Mouse (Mus musculus): ENCODE results near the gene Tmem109. TPM values are rescaled to one million over a fixed set of nuclear protein-coding genes. Genes with fewer than 3 reads are reported as not detected.

Gene Tmem109
- polyA plus RNA-seq, 1 experiment from 2014 or later, result 53.0 TPM

DNA sequence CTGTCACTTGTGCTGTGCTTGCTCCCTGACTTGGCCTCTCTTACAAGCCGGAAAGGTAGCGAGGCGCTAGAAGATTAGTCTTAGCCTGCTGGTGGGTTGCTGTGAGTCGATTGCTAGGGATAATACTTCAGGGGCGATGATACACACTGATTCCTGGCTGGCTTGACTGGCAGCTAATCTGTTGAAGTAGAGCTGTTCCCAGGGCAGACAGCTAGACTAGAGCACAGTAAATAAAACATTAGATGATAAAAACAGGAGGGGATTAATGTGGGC is 23.9 kb upstream of the Tmem109 start:
- H3K27ac ChIP-seq (replicated peaks), result no peak overlapping the region

DNA sequence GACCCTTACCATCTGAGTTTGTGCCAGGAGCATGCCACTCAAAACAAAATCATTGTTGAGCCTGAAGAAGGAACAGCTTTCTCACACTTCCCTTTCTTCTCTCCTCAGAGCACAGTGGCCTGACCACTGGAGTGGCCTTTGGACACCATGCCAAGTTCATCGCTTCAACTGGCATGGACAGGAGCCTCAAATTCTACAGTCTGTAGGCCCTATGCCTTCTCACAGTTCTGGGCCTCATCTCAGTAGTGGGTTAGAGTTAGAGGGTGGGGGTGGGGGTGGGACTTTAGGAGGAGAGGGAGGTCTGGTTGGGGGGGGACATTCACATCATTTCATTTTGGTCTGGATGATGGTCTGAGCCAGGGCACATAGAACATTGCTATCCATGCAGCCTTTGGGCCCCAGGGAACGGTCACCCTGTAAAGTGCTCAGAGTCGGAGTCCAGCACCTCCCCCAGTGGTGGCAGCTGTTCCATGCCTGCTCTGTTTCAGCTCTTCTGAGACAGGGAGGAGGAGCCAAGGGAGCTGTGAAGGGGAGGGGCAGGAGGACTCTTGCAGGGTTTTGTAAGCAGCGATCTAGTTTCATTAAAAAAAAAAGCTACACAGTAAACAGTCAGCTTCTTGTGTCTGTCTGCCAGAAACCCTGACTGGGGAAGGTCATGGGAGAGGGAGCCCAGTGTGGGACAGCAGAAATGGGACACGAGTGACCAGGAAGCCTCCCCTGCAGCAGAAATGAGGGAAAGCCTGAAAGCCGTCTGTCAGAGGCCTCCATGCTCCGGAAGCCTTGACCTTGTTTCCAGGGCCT is 23.3 kb upstream of the Tmem109 start:
- Histone ChIP-seq H3K4me3 (no peak overlapping the region), H3K27ac (replicated peaks) (no peak overlapping the region), H3K4me1 (no peaks in the 10 kb centered on the region), H3K36me3 (peaks cover 90% of the 10 kb centered on the region), H3K27me3 (ENCODE audit: low read depth, poor library complexity, severe bottlenecking) (no peaks in the 10 kb centered on the region), H3K9me3 (replicated peaks) (no peaks in the 10 kb centered on the region)
- WGBS, result 78% methylated on average over 7 of the region's 7 CpGs
- no peak for DNase-seq (ENCODE audit: low spot score)

More for the DNA sequence above, 23.9 kb upstream of the Tmem109 start:
- no peak for DNase-seq (ENCODE audit: low spot score)
- Histone ChIP-seq H3K9me3 (replicated peaks) (no peaks in the 10 kb centered on the region), H3K27me3 (ENCODE audit: low read depth, poor library complexity, severe bottlenecking) (no peaks in the 10 kb centered on the region), H3K4me3 (no peak overlapping the region), H3K36me3 (peaks cover 84% of the 10 kb centered on the region), H3K4me1 (no peaks in the 10 kb centered on the region)
- 89% methylated on average over 5 of the region's 5 CpGs for whole genome bisulfite sequencing

DNA sequence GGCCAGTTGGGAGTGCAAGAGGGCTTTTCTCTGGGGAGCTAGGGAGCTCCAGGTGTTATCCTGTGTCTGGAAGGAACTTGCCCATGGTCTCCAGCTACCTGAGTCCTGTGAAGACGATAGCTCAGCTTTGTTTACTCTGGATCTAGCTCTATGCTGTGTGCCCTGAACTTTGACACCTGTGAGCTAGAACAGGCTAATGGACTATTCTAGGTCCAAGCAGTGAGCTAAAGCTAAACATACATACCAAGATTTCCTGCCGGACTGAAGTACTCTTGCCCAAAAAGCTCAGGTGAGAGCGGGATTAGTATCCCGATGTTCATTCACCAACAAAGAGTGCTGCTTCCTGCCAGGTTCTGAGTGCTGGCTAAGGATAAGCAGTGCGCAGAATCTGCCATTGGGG is 22.7 kb upstream of the Tmem109 start:
- DNase-seq (ENCODE audit: low spot score), result no peak
- Histone ChIP-seq H3K27me3 (ENCODE audit: low read depth, poor library complexity, severe bottlenecking) (no peaks in the 10 kb centered on the region), H3K9me3 (replicated peaks) (no peaks in the 10 kb centered on the region), H3K4me3 (no peak overlapping the region), H3K4me1 (no peaks in the 10 kb centered on the region), H3K27ac (replicated peaks) (no peak overlapping the region), H3K36me3 (peaks cover 96% of the 10 kb centered on the region)
- 93% methylated on average over 5 of the region's 5 CpGs for WGBS

DNA sequence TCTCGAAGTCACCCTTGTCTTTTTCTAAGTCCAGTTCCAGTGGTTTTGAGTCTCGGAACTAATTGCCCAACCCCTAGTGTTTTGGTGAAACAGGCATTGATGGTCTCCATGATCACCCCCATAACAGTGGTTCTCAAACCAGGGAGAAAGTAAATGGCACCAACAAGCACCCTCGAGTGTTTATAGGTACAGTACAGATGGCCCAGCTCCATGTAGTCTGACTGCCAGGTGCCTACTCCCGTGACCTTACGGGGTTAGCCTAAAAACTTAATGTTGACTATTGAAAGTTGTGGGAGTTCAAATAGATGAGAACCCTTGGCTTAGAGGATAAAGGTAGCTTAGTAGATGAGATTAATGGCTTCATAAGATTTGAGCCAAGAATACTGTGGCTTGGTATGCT is 19.2 kb upstream of the Tmem109 start:
- Histone ChIP-seq H3K36me3 (peaks cover 94% of the 10 kb centered on the region), H3K27ac (replicated peaks) (no peak overlapping the region), H3K4me3 (no peak overlapping the region), H3K9me3 (replicated peaks) (no peaks in the 10 kb centered on the region), H3K4me1 (peaks cover 16% of the 10 kb centered on the region), H3K27me3 (ENCODE audit: low read depth, poor library complexity, severe bottlenecking) (no peaks in the 10 kb centered on the region)
- DNase-seq (ENCODE audit: low spot score), result no peak
- 96% methylated on average over 5 of the region's 5 CpGs for WGBS

DNA sequence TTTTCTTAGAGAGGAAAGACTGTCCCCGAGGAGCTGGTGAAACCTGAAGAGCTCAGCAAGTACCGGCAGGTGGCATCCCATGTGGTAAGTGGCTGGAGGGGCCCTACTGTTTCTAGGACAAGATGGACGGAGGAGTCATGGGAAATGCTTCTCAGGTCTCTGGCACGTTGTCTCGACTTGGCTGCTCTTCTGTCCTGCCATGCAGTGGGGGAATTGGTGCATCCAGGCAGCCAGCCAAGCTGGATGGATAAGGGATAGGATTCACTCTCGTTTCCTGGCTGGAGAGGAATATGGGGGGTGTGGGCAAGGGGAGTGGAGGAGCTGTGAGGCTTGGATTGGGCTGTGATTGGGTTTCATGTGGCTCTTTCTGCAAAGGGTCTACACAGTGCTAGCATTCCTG is 18.5 kb upstream of the Tmem109 start:
- no peak for DNase-seq (ENCODE audit: low spot score)
- H3K27me3 ChIP-seq (ENCODE audit: low read depth, poor library complexity, severe bottlenecking), result no peaks in the 10 kb centered on the region
- no peaks in the 10 kb centered on the region for H3K9me3 ChIP-seq (replicated peaks)
- H3K36me3 ChIP-seq, result peaks cover 86% of the 10 kb centered on the region
- peaks cover 19% of the 10 kb centered on the region for H3K4me1 ChIP-seq
- no peak overlapping the region for H3K4me3 ChIP-seq
- WGBS, result 89% methylated on average over 6 of the region's 6 CpGs
- H3K27ac ChIP-seq (replicated peaks), result no peak overlapping the region

DNA sequence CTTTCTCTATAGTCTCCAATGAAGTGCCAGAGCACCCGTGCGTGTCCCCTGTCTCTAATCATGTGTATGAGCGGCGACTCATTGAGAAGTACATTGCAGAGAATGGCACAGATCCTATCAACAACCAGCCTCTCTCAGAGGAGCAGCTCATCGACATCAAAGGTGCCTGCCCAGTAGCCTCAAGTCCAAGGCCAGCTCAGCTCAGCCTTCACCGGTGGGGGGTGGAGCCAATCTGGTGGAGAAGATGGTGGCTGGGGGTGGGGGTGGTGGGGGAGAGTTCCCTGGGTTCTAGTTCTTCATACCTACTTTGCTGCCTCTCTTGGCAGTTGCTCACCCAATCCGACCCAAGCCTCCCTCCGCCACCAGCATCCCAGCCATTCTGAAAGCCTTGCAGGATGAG is 15.7 kb upstream of the Tmem109 start:
- H3K4me3 ChIP-seq, result no peak overlapping the region; the same call in 1 of the 2 replicates
- no peak for DNase-seq (ENCODE audit: low spot score)
- no peak overlapping the region for H3K27ac ChIP-seq (replicated peaks)
- no peaks in the 10 kb centered on the region for H3K27me3 ChIP-seq (ENCODE audit: low read depth, poor library complexity, severe bottlenecking)
- H3K4me1 ChIP-seq, result peaks cover 24% of the 10 kb centered on the region
- 90% methylated on average over 8 of the region's 8 CpGs for WGBS
- no peaks in the 10 kb centered on the region for H3K9me3 ChIP-seq (replicated peaks)
- peaks cover 58% of the 10 kb centered on the region for H3K36me3 ChIP-seq

DNA sequence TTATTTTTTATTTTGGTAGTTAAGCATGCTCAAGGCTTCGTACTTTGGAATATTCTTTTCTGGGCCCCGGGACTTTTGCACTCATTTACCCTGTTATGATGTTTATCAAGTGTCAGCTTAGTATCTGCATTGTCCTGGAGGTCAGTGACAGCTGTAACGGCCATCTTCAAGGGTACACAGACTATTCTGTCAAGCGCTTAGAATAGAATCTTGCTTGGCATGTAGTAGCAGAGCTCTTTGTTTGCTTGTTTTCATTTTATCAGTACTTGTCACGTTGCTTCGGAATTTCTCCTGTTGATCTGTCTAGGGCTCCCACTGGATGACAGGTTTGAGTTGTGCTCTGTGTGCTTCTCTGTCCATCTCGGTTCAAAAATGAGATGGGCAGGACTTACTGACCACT is 15.0 kb upstream of the Tmem109 start:
- Histone ChIP-seq H3K27me3 (ENCODE audit: low read depth, poor library complexity, severe bottlenecking) (no peaks in the 10 kb centered on the region), H3K36me3 (peaks cover 52% of the 10 kb centered on the region), H3K9me3 (replicated peaks) (no peaks in the 10 kb centered on the region), H3K4me1 (peaks cover 24% of the 10 kb centered on the region), H3K27ac (replicated peaks) (no peak overlapping the region), H3K4me3 (peak overlapping the region; percentile 83)
- no peak for DNase-seq (ENCODE audit: low spot score)
- WGBS, result 90% methylated on average over 7 of the region's 7 CpGs

DNA sequence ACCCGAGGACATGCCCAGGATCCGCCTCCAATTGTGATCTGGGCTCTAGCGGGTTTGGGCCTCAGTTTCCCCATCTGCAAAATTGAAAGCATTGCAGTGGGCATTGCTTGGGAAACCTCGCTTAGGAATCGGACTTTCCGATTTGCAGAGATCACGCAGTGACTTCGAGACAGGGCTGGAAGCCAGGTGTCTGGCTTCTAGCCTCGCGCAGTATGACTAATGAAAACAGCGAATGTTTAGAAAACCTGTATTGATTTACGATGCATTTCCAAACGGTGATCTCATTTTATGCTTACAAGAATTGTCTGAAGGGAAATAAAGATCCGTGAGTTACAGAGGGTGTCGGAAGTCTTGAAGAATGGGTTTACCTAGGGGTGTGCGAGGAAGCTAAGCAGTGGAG is 13.9 kb upstream of the Tmem109 start:
- Histone ChIP-seq H3K9me3 (replicated peaks) (no peaks in the 10 kb centered on the region), H3K27ac (replicated peaks) (peak overlapping the region; percentile 94), H3K36me3 (peaks cover 40% of the 10 kb centered on the region), H3K4me1 (peaks cover 24% of the 10 kb centered on the region), H3K27me3 (ENCODE audit: low read depth, poor library complexity, severe bottlenecking) (no peaks in the 10 kb centered on the region), H3K4me3 (peak overlapping the region; percentile 83)
- DNase-seq (ENCODE audit: low spot score), result no peak
- 4% methylated on average over 16 of the region's 16 CpGs for WGBS

DNA sequence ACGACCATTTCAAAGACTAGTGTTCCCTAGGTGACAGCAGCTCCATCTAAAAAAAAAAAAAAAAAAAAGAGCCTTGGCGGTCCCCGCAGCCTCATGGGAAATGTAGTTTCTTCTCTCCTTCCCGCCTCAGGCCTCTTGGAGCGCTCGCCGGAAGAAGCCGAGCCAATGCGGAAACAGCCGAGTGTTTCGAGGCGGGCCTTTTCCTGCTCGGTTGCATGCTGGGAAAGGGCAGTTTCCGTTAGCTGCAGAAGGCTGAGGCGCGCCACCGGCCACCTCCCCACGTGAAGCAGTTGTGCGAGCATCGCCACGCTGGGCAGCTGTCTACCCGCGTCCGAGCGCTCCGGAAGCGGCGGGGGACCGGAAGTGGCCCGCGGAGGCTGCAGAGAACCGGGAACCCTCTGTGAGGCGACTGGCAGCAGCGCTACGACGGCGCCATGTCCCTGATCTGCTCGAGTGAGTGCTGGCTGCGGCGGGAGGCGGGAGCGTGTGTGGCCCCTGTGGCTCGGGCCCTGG is 13.3 kb upstream of the Tmem109 start, which contains the start of gene Prpf19:
Prpf19 (plus strand) TSS at position 216 of the 513 bp plus-strand sequence.
- peaks cover 34% of the 10 kb centered on the region for H3K36me3 ChIP-seq
- H3K4me3 ChIP-seq, result peak within 1 kb of the TSS; percentile 83
- H3K27me3 ChIP-seq (ENCODE audit: low read depth, poor library complexity, severe bottlenecking), result no peaks in the 10 kb centered on the region
- peak; percentile 98 for DNase-seq (ENCODE audit: low spot score)
- WGBS, result 0% methylated on average over 43 of the region's 43 CpGs
- H3K27ac ChIP-seq (replicated peaks), result peak within 1 kb of the TSS; percentile 94
- H3K9me3 ChIP-seq (replicated peaks), result no peaks in the 10 kb centered on the region
- peaks cover 24% of the 10 kb centered on the region for H3K4me1 ChIP-seq

DNA sequence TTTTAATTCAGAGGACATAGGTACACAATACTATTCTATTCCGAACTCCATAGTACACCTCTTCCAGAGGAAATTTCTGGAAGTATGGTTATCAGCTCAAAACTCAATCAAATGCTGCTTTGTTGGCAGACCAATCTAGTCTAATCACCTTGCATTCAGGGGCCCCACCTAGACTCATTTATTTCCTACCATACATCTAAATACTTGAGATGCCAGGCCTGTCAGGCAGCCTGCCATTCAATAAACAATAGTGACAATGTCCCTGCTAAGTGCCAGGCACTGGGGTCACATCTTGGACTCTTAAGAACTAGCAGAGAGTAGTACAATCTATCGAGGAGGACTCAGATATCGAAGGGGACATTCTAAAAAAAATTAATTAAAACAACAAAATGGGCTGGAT is 10.4 kb upstream of the Tmem109 start:
- Histone ChIP-seq H3K27me3 (ENCODE audit: low read depth, poor library complexity, severe bottlenecking) (no peaks in the 10 kb centered on the region), H3K36me3 (peaks cover 5% of the 10 kb centered on the region), H3K4me3 (no peak overlapping the region), H3K9me3 (replicated peaks) (no peaks in the 10 kb centered on the region), H3K4me1 (peaks cover 20% of the 10 kb centered on the region), H3K27ac (replicated peaks) (no peak overlapping the region)
- WGBS, result 90% methylated on average over 3 of the region's 3 CpGs
- no peak for DNase-seq (ENCODE audit: low spot score)

DNA sequence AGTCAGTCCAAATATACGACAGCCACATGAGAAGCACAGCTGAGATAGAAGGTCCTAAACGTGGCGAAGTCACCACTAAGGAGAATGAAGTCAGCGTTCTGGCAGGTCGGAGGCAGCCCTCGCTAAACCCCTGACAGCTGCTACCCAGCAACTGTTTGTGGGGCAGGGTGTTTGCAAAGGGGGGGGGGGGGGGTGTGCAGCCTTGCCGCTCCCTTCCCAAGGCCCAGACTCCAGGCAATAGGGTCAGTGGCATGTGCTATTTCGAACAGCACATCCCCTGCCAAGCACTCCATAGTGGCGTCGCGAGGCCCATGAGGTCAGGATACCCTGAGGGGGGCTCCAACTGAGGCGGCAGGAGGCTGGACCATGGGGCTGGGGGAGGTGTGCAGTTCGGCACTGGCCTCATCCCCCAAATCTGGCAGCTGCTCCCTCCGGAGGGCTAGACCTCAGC is 801 bp downstream of the Tmem109 start:
- peaks cover 13% of the 10 kb centered on the region for H3K9me3 ChIP-seq (replicated peaks)
- peaks cover 30% of the 10 kb centered on the region for H3K4me1 ChIP-seq
- peaks cover 11% of the 10 kb centered on the region; the same call in 1 of the 2 replicates for H3K36me3 ChIP-seq
- 2% methylated on average over 14 of the region's 14 CpGs for WGBS
- peak overlapping the region; percentile 61 for H3K4me3 ChIP-seq
- no peaks in the 10 kb centered on the region for H3K27me3 ChIP-seq (ENCODE audit: low read depth, poor library complexity, severe bottlenecking)
- DNase-seq (ENCODE audit: low spot score), result no peak
- peak overlapping the region; percentile 98 for H3K27ac ChIP-seq (replicated peaks)

DNA sequence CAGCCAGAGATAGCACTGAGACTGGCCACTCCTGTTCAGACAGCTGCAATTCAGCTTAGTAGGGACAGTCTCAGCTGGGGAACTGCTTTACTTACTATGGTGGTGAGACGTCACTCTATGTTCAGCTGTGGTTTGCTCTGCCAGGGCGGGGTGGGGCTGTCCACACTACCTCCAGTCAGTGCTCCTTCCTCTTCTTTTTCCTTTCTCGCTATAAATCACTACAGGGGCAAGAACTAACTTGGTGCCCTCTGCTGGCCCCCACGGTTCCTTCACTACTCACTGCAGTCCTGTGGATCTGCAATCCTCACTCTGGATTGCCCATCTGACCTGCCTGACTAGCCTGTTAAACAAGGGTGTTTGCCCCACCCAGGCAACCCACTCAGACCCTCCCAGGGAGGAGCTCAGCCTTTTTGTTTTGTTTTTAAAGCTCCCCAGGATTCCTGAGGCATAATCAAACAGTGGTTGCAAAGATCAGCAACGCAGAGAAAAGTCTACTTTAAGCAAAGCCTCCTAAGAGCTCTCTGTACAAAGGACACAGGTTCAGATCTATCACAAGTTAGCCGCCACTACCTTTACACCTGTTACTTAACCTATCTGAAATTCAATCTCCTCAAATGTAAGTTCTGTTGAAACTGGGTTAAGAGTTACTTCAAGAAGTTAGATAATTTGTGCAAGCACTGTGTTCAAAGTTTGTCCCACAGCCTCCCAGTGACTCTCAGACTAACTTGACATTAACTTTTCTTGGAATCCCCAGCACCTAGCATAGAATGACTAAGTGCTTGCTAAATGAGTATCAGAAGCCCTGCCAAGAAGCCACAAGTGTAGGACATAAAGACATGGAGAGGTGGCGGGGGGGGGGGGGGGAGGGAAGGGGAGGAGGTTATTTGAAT is 1.5 kb downstream of the Tmem109 start:
- Histone ChIP-seq H3K4me3 (peak overlapping the region; percentile 61), H3K9me3 (replicated peaks) (peaks cover 11% of the 10 kb centered on the region; the same call in 1 of the 2 replicates), H3K27ac (replicated peaks) (peak overlapping the region; percentile 98), H3K27me3 (ENCODE audit: low read depth, poor library complexity, severe bottlenecking) (no peaks in the 10 kb centered on the region), H3K4me1 (peaks cover 30% of the 10 kb centered on the region), H3K36me3 (peaks cover 13% of the 10 kb centered on the region)
- 44% methylated on average over 7 of the region's 7 CpGs for WGBS
- DNase-seq (ENCODE audit: low spot score), result no peak
